Mouse (Mus musculus): ENCODE measurements around the gene Cd96. TPM values are rescaled to one million over a fixed set of nuclear protein-coding genes. Genes with fewer than 3 reads are reported as not detected.

Cd96 gene
- polyA plus RNA-seq, 1 experiment from 2014 or later, result 0.35 TPM

- Histone ChIP-seq H3K27me3 (no peaks in the 10 kb centered on the region), H3K9ac (no peak overlapping the region), H3K4me3 (no peak overlapping the region), H3K27ac (no peak overlapping the region), H3K4me1 (0 out of 2 replicates have a peak, but pooled peaks cover 9% of the 10 kb centered on the region), H3K4me2 (no peak overlapping the region), H3K9me3 (no peaks in the 10 kb centered on the region), H3K36me3 (no peaks in the 10 kb centered on the region)
- ATAC-seq (ENCODE audit: borderline replicate concordance, extremely low read depth, low FRiP score, low TSS enrichment), result no peak
- 69% methylated on average over 5 of the region's 5 CpGs for WGBS
These were observed 111.9 kb downstream of the Cd96 start for GRCm38 (mm10) chr16:46008036-46008605.

- Histone ChIP-seq H3K4me2 (no peak overlapping the region), H3K4me1 (0 out of 2 replicates have a peak, but pooled peaks cover 9% of the 10 kb centered on the region), H3K36me3 (no peaks in the 10 kb centered on the region), H3K27me3 (no peaks in the 10 kb centered on the region), H3K9ac (no peak overlapping the region), H3K4me3 (no peak overlapping the region), H3K27ac (no peak overlapping the region), H3K9me3 (no peaks in the 10 kb centered on the region)
- no peak for ATAC-seq (ENCODE audit: borderline replicate concordance, extremely low read depth, low FRiP score, low TSS enrichment)
- 77% methylated on average over 10 of the region's 10 CpGs for WGBS
These were observed 113.8 kb downstream of the Cd96 start for GRCm38 (mm10) chr16:46006261-46006660.

DNA sequence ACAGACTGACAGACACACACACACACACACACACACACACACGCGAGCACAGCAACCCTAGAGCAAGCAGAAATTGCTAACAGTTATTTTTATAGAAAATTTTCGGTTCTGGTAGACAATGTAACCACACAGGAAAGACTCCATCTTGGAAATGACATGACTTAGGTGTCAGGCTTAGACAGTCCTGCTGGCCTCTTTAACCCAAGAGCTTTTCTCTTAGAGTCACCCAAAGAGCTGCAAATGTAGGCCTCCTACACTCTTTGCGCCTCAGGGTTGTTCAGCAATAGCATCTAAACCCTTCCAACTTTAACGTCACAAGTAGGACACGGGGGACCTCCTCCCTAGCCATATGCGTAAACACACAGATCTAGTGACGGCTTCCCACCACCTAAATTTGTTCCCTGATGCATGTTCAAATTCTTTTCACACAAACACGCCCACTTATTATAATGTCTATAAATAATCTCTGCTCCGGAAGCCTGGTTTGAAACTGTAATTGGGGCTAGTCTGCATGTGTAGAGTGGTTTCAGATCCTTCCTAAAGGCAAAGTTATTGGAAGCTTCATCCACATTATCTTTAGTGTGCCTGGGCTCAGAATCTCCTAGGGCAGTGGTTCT is 118.4 kb downstream of the Cd96 start:
- no peaks in the 10 kb centered on the region for H3K4me1 ChIP-seq
- H3K4me2 ChIP-seq, result no peak overlapping the region
- H3K9ac ChIP-seq, result no peak overlapping the region
- H3K36me3 ChIP-seq, result no peaks in the 10 kb centered on the region
- no peak overlapping the region for H3K4me3 ChIP-seq
- no peaks in the 10 kb centered on the region for H3K27me3 ChIP-seq
- 76% methylated on average over 10 of the region's 10 CpGs for whole genome bisulfite sequencing
- no peak overlapping the region for H3K27ac ChIP-seq
- ATAC-seq (ENCODE audit: borderline replicate concordance, extremely low read depth, low FRiP score, low TSS enrichment), result no peak
- no peaks in the 10 kb centered on the region for H3K9me3 ChIP-seq

- no peak overlapping the region for H3K9ac ChIP-seq
- no peak overlapping the region for H3K27ac ChIP-seq
- H3K4me3 ChIP-seq, result no peak overlapping the region
- ATAC-seq (ENCODE audit: borderline replicate concordance, extremely low read depth, low FRiP score, low TSS enrichment), result no peak
- H3K4me2 ChIP-seq, result no peak overlapping the region
- H3K4me1 ChIP-seq, result no peaks in the 10 kb centered on the region
- no peaks in the 10 kb centered on the region for H3K9me3 ChIP-seq
- H3K27me3 ChIP-seq, result no peaks in the 10 kb centered on the region
- 84% methylated on average over 3 of the region's 3 CpGs for WGBS
- H3K36me3 ChIP-seq, result no peaks in the 10 kb centered on the region
These were observed 119.1 kb downstream of the Cd96 start for GRCm38 (mm10) chr16:46000976-46001375.

DNA sequence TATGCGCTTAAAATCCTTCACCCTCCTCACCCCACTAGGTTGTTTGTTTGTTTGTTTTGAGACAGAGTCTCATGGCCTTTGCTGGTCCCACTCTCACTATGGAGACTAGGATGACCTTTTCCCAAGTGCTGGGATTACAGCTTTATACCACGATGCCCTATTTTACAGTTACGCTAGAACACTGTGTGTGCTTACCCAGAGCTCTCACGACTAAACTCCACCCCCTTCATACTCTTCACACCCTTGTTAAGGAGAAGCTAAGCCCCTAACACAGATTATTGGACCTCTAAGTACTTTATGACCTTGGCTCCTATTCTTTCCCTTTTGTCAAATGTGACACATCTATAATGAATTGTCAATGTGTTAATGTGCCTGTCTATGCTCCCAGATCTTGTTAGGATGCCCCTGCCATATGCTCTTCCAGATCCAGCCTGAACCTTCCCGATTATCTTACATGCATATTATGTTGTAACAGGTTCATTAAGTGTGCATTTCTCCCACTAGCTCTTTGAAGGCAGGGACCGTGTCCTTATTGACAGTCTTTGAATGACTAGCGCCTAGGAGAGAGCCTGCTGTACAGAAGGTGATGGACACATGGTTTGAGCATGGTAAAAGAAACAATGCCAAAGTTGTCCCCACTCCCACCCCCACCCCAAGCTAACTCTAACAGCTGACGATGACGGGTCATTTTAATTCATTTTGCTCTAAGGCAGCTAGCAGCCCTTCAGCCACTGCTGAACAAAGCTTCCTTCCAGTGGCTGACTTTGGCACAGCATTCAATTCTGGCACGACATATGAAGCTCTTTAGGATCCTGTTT is 120.5 kb downstream of the Cd96 start:
- Histone ChIP-seq H3K4me1 (no peaks in the 10 kb centered on the region), H3K4me2 (no peak overlapping the region), H3K36me3 (no peaks in the 10 kb centered on the region), H3K27me3 (no peaks in the 10 kb centered on the region), H3K4me3 (no peak overlapping the region), H3K9ac (no peak overlapping the region), H3K9me3 (no peaks in the 10 kb centered on the region), H3K27ac (no peak overlapping the region)
- 73% methylated on average over 10 of the region's 10 CpGs for WGBS
- ATAC-seq (ENCODE audit: borderline replicate concordance, extremely low read depth, low FRiP score, low TSS enrichment), result no peak

GRCm38 (mm10) chr16:45998231-45998630 is 121.8 kb downstream of the Cd96 start:
- H3K27me3 ChIP-seq, result no peaks in the 10 kb centered on the region
- no peaks in the 10 kb centered on the region for H3K36me3 ChIP-seq
- no peak overlapping the region for H3K9ac ChIP-seq
- ATAC-seq (ENCODE audit: borderline replicate concordance, extremely low read depth, low FRiP score, low TSS enrichment), result no peak
- H3K4me2 ChIP-seq, result no peak overlapping the region
- no peak overlapping the region for H3K4me3 ChIP-seq
- H3K9me3 ChIP-seq, result no peaks in the 10 kb centered on the region
- WGBS, result 74% methylated on average over 7 of the region's 7 CpGs
- no peak overlapping the region for H3K27ac ChIP-seq
- H3K4me1 ChIP-seq, result no peaks in the 10 kb centered on the region

- no peak overlapping the region for H3K27ac ChIP-seq
- no peak for ATAC-seq (ENCODE audit: borderline replicate concordance, extremely low read depth, low FRiP score, low TSS enrichment)
- H3K9ac ChIP-seq, result no peak overlapping the region
- H3K36me3 ChIP-seq, result no peaks in the 10 kb centered on the region
- 46% methylated on average over 10 of the region's 10 CpGs for WGBS
- no peak overlapping the region for H3K4me3 ChIP-seq
- H3K4me1 ChIP-seq, result no peaks in the 10 kb centered on the region
- no peaks in the 10 kb centered on the region for H3K27me3 ChIP-seq
- H3K9me3 ChIP-seq, result no peaks in the 10 kb centered on the region
- no peak overlapping the region for H3K4me2 ChIP-seq
These were observed 129.0 kb downstream of the Cd96 start for GRCm38 (mm10) chr16:45990901-45991676.

- Histone ChIP-seq H3K4me1 (no peaks in the 10 kb centered on the region), H3K27me3 (no peaks in the 10 kb centered on the region), H3K4me3 (no peak overlapping the region), H3K9me3 (no peaks in the 10 kb centered on the region), H3K9ac (no peak overlapping the region), H3K36me3 (no peaks in the 10 kb centered on the region), H3K27ac (no peak overlapping the region), H3K4me2 (no peak overlapping the region)
- 66% methylated on average over 1 of the region's 1 CpGs for WGBS
- ATAC-seq (ENCODE audit: borderline replicate concordance, extremely low read depth, low FRiP score, low TSS enrichment), result no peak
These were observed 133.8 kb downstream of the Cd96 start for GRCm38 (mm10) chr16:45986236-45986635.

Other genes starting within 250 kb of the Cd96 start
- gene Phldb2, start 166.7 kb downstream of the Cd96 start, polyA plus RNA-seq (2015; fragmentation: Nextera tagmentation; extraction: Ambion mirVana), result 54.9 and 58.9 TPM in 2 replicates
- gene Plcxd2, start 110.0 kb downstream of the Cd96 start, polyA plus RNA-seq (2015; fragmentation: Nextera tagmentation; extraction: Ambion mirVana), result 0.85 and 1.1 TPM in 2 replicates
- gene Gm4737, start 34.8 kb upstream of the Cd96 start, polyA plus RNA-seq (2015; fragmentation: Nextera tagmentation; extraction: Ambion mirVana), result 3.5 and 4.6 TPM in 2 replicates